Mouse (Mus musculus) olfactory bulb, adult 2 months (tissue): ENCODE measurements around the gene Gm38392. TPM values are rescaled to one million over a fixed set of nuclear protein-coding genes. Genes with fewer than 3 reads are reported as not detected.

Experiments
- H3K27ac ChIP-seq: fragments of 200-500 bp; 2 replicates; pipeline ENCODE4 v1.5.1; 2012; ENCODE audit warnings: low read depth, low read length; ENCODE audit not compliant: insufficient read depth
- H3K4me1 ChIP-seq: fragments of 200-500 bp; 2 replicates; pipeline ENCODE4 v1.6.1; 2012; ENCODE audit warnings: low read length; ENCODE audit not compliant: control insufficient read depth, insufficient read depth
- H3K4me3 ChIP-seq: fragments of 200-500 bp; 2 replicates; pipeline ENCODE4 v1.5.1; 2012; ENCODE audit warnings: mild to moderate bottlenecking, low read depth, low read length, moderate library complexity; ENCODE audit not compliant: insufficient read depth
- CTCF ChIP-seq: fragments of 200-500 bp; IDR thresholded peaks from 2 replicates; pipeline ENCODE4 v1.5.1; 2012; ENCODE audit warnings: low read depth, mild to moderate bottlenecking, low read length, moderate library complexity; ENCODE audit not compliant: insufficient read depth
- POLR2A ChIP-seq: fragments of 200-500 bp; IDR thresholded peaks from 2 replicates; pipeline ENCODE4 v1.6.1; 2012; ENCODE audit warnings: mild to moderate bottlenecking, low read depth, low read length, moderate library complexity; ENCODE audit not compliant: insufficient read depth
- WGBS: fragments of 180-500 bp; shearing (Covaris S2); methylation state at CpG from one replicate; pipeline ENCODE4 v1.1.7; 2018; 5-methylcytosine and 5-hydroxymethylcytosine counted together
- polyA plus RNA-seq: library from polyadenylated mRNA; stranded (reverse); fragments of >200 nt; gene quantifications from 2 replicates; pipeline ENCODE4 v1.2.4, GENCODE M21; 2012; ENCODE audit warnings: low replicate concordance; ENCODE audit not compliant: missing spikeins, insufficient read depth, insufficient read length

The Gm38392 gene
- polyA plus RNA-seq, 1 experiment: not detected

DNA sequence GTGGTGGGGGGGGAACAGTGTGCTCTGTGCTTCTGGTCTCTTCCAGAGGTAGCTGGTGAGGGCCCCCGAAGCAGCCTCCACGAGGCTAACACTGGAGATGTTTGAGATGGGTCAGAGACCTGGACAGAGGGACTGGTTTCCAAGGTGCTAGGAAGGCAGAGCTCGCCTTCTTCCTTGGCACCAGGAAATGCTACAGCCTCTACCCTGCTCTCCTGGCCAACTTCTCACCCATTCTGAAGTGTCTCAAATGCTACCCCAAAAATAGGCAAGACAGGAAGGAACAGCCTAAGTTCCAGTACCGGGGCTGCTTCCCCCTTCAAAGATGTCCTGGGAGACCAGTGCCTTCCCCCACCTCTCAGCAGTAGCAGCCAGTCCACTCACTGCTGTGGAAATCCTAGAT, 47.6 kb downstream of the Gm38392 start:
- 65% methylated on average over 4 of the region's 4 CpGs for WGBS
- no peak for TF ChIP-seq POLR2A
- no peak for TF ChIP-seq CTCF
- no peak overlapping the region for H3K27ac ChIP-seq
- no peak overlapping the region for H3K4me3 ChIP-seq
- peaks cover 32% of the 10 kb centered on the region for H3K4me1 ChIP-seq

DNA sequence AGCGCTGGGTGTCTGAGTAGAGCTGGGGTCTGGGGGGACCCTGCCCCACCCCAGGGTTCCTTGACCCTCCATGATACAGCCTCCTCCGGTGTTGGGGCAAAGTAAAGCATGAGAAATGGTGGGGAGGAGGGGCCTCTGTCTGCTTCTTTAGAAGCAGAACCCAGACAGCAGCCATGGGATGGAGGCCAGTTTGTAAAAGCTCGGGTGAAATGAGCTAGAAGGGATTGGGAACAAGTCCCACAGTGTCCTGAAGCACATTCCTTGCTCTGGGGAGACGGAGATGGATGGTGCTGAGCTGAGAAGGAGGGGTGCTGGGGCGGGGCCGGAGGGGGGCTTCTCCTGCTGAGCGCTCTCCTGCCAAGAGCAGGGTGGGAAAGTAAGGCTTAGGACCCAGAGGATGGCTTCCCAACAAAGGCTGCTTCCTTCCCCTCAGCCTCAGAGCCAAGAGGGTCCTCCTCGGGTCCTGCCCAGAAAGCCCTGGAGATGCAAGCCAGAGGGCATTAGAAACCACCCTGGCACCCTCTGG, 48.1 kb downstream of the Gm38392 start:
- H3K27ac ChIP-seq: no peak overlapping the region
- TF ChIP-seq POLR2A (no peak), CTCF (no peak)
- 45% methylated on average over 8 of the region's 8 CpGs for WGBS
- H3K4me1 ChIP-seq: peaks cover 31% of the 10 kb centered on the region
- no peak overlapping the region for H3K4me3 ChIP-seq

DNA sequence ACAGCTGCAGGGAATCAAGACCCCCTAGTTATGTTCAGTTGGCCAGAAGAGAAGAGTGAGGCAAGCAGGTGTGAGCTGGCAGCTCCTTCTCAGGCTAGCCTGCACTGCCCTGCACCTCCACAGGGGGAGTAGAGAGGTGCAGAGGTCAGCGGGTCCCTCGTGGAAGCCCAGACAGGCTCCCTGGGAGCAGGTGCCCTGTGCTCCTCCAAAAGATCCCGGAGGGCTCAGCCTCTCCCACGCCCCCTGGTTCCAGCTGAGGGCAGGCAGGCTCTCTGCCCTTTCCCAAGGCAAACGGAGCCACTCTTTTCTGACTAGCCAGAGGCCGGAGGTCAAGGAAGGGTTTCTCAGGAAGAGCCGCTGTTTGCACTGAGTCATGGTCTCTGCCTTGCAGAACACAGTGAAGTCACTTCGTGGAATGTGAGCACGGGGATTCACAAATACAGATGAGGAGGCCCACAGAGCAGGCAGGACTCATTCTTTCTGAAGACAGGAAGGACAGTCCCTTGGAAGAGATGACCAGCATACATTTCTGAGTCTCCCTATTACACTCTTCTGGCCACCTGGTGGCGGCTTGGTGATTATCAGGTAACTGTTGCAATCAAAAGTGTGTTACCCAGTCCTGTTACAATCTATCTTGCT, 49.3 kb downstream of the Gm38392 start:
- Histone ChIP-seq H3K4me1 (peaks cover 34% of the 10 kb centered on the region), H3K4me3 (no peak overlapping the region), H3K27ac (no peak overlapping the region)
- peak; percentile 23; the same call in 1 of the 2 replicates for TF ChIP-seq CTCF
- TF ChIP-seq POLR2A: no peak
- 41% methylated on average over 10 of the region's 10 CpGs for WGBS

DNA sequence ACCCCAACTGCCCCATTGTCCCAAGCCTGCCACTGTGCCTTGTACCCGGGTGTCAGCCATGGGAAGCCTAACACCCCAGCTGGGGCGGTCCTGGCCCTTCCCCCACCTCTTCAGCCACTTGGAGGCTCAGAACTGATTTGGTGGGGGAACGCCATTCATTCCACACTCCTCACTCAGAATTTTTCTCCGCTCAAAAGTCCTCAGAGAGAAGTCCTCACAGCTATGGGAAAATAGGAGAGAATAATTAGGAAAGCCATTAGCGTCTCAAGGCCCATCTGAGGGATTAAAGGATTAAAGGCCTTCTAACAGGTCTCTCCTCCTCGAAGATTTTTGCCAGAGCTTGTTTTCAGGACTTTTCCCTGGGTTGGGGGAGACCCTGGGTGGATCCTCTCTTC, 49.9 kb downstream of the Gm38392 start:
- H3K4me3 ChIP-seq: no peak overlapping the region
- WGBS: 70% methylated on average over 6 of the region's 6 CpGs
- no peak overlapping the region for H3K27ac ChIP-seq
- H3K4me1 ChIP-seq: peaks cover 33% of the 10 kb centered on the region
- TF ChIP-seq CTCF (no peak), POLR2A (no peak)

DNA sequence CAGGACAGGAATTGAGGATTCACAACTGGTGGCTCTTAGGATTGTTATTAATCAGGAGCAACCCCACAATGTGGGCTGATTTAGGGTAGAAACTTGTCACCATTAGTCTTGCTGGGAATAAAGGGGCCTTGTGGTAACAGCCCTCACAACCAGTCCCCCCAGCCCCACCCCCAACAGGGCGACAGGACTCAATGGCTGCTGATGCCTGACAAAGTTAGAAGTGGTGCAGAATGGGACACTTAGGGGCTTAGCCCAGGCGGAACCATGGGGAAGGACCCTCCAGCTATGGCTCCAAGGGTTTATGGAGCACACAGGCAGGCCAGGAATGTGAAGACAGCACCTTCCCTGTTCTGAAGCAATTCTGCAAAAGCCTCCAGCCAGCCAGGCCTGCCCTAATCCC, 51.4 kb downstream of the Gm38392 start:
- Histone ChIP-seq H3K27ac (no peak overlapping the region), H3K4me3 (no peak overlapping the region), H3K4me1 (peaks cover 41% of the 10 kb centered on the region)
- TF ChIP-seq CTCF: no peak
- no peak for TF ChIP-seq POLR2A
- WGBS: 83% methylated on average over 2 of the region's 2 CpGs

DNA sequence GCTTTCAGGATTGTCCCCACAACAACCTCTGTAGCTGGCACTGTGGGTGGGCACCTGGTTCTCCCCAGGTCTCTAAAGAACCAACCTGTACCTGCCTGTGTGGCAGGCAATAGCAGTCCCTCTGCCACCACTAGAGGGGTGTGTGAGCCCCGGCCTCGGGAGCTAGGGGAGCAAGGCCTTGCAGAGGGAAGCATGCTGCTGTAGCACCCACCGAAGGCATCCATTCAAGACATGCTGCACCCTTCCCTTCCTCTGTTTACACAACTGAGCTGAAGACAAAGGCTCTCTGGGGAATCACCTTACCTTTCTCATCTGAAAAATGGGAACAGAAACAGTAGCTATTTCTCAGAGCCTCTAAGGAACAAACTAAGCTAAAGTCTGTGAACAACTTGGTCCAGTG, 51.8 kb downstream of the Gm38392 start:
- 31% methylated on average over 3 of the region's 3 CpGs for WGBS
- Histone ChIP-seq H3K4me3 (no peak overlapping the region), H3K4me1 (peaks cover 45% of the 10 kb centered on the region), H3K27ac (no peak overlapping the region)
- TF ChIP-seq CTCF (peak; percentile 31; the same call in 1 of the 2 replicates), POLR2A (no peak)

DNA sequence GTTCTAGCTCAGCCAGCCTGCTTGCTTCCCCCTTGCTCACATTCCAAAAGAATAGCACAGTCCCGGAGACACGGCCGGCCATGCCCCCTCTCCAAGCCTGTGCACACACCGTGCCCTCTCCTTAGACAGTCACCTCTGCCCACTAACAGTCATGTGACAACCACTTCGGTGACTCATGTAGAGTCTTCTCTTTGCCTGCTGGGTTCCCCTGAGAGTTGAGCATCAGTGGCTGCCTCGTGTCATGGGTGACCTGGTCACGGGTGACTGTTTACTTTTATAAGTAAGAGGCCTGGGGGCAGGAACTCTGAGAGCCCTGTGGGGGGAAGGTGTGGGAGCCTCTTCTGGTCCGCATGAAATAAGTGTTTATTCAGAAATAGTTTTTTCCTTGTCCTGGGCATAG, 53.0 kb downstream of the Gm38392 start:
- no peak overlapping the region for H3K4me3 ChIP-seq
- 53% methylated on average over 8 of the region's 8 CpGs for WGBS
- no peak for TF ChIP-seq CTCF
- TF ChIP-seq POLR2A: no peak
- peak overlapping the region; percentile 50 for H3K27ac ChIP-seq
- H3K4me1 ChIP-seq: peaks cover 49% of the 10 kb centered on the region

DNA sequence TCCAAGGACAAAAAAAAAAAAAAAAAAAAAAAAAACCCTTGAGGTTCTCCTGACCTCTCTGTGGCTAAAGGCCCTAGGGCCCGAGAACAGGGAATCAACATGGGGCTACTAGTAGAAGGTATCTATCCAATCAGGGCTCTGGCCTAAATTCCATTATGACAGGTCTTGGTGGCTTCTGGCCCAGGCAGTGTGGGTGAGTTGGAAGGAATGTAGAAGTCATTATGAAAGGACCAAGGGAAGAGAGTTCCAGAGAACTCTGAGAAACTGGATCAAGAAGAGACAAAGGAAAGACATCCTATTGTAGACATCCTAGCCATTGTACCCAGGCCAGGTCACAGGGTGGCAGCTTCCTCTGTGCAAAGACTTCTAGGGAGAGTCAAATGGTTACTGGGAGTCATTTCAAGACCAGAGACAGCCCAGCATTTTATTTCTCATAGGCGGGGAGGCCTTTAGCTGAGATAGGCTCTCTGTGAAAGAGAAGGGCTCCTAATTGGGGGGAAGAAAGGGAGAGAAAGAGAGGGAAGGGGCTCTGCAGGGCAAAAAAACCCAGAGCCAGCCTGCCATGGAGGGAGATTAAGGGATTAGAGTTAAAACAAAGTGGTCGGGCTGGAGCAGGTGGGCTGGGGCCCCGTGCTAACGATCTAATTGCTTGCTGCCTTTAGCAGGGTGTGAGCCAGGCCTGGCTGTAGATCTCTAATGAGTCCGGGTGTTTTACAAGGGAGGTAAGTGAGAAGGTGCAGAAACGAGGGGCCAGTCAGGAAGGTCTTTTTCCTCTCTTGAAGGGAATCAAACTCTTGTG, 54.0 kb downstream of the Gm38392 start:
- Histone ChIP-seq H3K4me1 (peaks cover 51% of the 10 kb centered on the region), H3K4me3 (no peak overlapping the region), H3K27ac (no peak overlapping the region; the same call in 1 of the 2 replicates)
- 63% methylated on average over 7 of the region's 7 CpGs for WGBS
- TF ChIP-seq POLR2A: no peak
- TF ChIP-seq CTCF: no peak

DNA sequence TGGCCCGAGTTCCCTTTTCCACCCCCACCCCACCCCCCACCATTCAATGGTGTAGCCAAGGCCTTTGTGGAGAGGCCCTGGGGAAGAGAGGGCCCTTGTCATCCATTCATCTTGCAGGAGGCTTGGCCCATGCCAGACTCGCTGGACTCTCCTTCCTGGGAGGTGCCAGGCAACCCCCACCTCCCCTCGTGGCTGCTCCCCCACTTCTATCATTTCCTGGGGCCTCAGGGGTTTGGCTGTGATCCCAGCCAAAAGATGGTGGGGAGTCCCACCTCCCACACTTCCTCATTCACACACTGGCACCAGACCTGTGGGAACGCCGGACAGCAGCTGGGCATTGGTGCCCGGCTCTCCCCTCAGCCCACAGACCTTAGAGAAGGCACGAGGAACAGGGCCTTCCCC, 54.7 kb downstream of the Gm38392 start:
- no peak overlapping the region for H3K27ac ChIP-seq
- peaks cover 48% of the 10 kb centered on the region for H3K4me1 ChIP-seq
- H3K4me3 ChIP-seq: no peak overlapping the region
- TF ChIP-seq CTCF: no peak
- WGBS: 48% methylated on average over 7 of the region's 7 CpGs
